In genomic region chr4:87274825-87275224, GRCm38 (mm10) we compare ENCODE assay signal across 22 mouse cellular contexts. TPM values are rescaled to one million over a fixed set of nuclear protein-coding genes. Genes with fewer than 3 reads are reported as not detected.
"Had no signal": no experiment of that assay in that cellular context is flagged by ENCODE, and none has a peak within 500 bp of the region (broad histone marks: within the 10 kb centered on the region; RNA-seq: fewer than 3 reads in every experiment).

No protein-coding gene starts in this region.

- H3K4me1 ChIP-seq: limb, embryonic 12.5 days; limb, embryonic 15.5 days; midbrain, embryonic 13.5 days had no signal

- H3K9me3 ChIP-seq: limb, embryonic 15.5 days had no signal

- H3K4me3 ChIP-seq: limb, embryonic 12.5 days; limb, embryonic 15.5 days; midbrain, embryonic 13.5 days had no signal

- H3K9ac ChIP-seq: limb, embryonic 12.5 days; limb, embryonic 15.5 days; liver, embryonic 14.5 days; liver, postnatal 0 days; lung, embryonic 14.5 days; midbrain, embryonic 13.5 days had no signal

- ATAC-seq: intestine, postnatal 0 days; liver, postnatal 0 days; lung, postnatal 0 days; midbrain, embryonic 13.5 days; midbrain, embryonic 16.5 days had no signal

- DNase-seq: kidney, adult 8-10 months; layer of hippocampus, adult 9-11 months; left cerebral cortex, postnatal 4 days; liver, postnatal 0 days; lung, embryonic 14.5 days; thymus, adult 2 months; thymus, postnatal 14 days; thymus, postnatal 4 days had no signal

- H3K27ac ChIP-seq: limb, embryonic 12.5 days; limb, embryonic 15.5 days; liver, embryonic 14.5 days; macrophage; midbrain, embryonic 13.5 days; stomach, postnatal 0 days had no signal

- H3K4me2 ChIP-seq: limb, embryonic 12.5 days; limb, embryonic 15.5 days; liver, embryonic 11.5 days; lung, embryonic 14.5 days; midbrain, embryonic 13.5 days had no signal

- H3K27me3 ChIP-seq: limb, embryonic 12.5 days; limb, embryonic 15.5 days; midbrain, embryonic 13.5 days had no signal

- H3K36me3 ChIP-seq: limb, embryonic 12.5 days; limb, embryonic 15.5 days; midbrain, embryonic 13.5 days had no signal

RNA-seq across cellular contexts. Expression of gene Slc24a2, which starts 44.5 kb away (rescaled TPM):
- total RNA-seq: megakaryocyte, adult 5-6 weeks had no signal
- polyA plus RNA-seq: intestine, embryonic 14.5 days; intestine, postnatal 0 days; liver, postnatal 0 days; macrophage; small intestine, adult 2 months; spleen, adult 2 months had no signal
